Comparison of ENCODE assay signal across 8 mouse cellular contexts in genomic region chr4:59340714-59341113, GRCm38 (mm10).
DNase-seq lines count a peak whose midpoint lies in the region; ATAC-seq and TF ChIP-seq lines count a peak whose summit lies in the region.

No protein-coding gene starts in this region.

- H3K9ac ChIP-seq in hindbrain, postnatal 0 days (replicated peaks; ENCODE audit: low read length): no peak overlapping the region

- peak; percentile 90 for DNase-seq in T-cell, adult 2 months (ENCODE audit: low spot score)
- DNase-seq in cerebellum, postnatal 25 days: peak; percentile 84 to 91
- peak; percentile 88 for DNase-seq in gastrocnemius, adult 18-20 months (ENCODE audit: low spot score)
- peak; percentile 92 for DNase-seq in hindbrain, postnatal 0 days (ENCODE audit: low spot score)
- DNase-seq in left cerebral cortex, adult 18-20 months (ENCODE audit: low spot score in 2 of 2): peak; percentile 84 to 93
- DNase-seq in right cerebral cortex, postnatal 10 days (ENCODE audit: low spot score in 2 of 2): peak; percentile 80 to 90
- DNase-seq in urinary bladder, postnatal 14 days (ENCODE audit: low spot score): peak; percentile 92

- H3K27ac ChIP-seq in hindbrain, postnatal 0 days: no peak overlapping the region

- H3K4me3 ChIP-seq in hindbrain, postnatal 0 days (ENCODE audit: low read length): no peak overlapping the region

- H3K4me2 ChIP-seq in hindbrain, postnatal 0 days (ENCODE audit: low read depth, low read length): no peak overlapping the region

- H3K9me3 ChIP-seq in hindbrain, postnatal 0 days (ENCODE audit: low read length): no peaks in the 10 kb centered on the region

- no peaks in the 10 kb centered on the region for H3K4me1 ChIP-seq in hindbrain, postnatal 0 days (ENCODE audit: insufficient read depth, low read length)

- no peaks in the 10 kb centered on the region for H3K36me3 ChIP-seq in hindbrain, postnatal 0 days (ENCODE audit: insufficient read depth, low read length)

- WGBS in hindbrain, postnatal 0 days: under 1% methylated on average over 3 of the region's 3 CpGs

- peak; percentile 95 for TF ChIP-seq CTCF in hindbrain, postnatal 0 days (IDR thresholded peaks at IDR 0.05; ENCODE audit: low read depth)

- no peaks in the 10 kb centered on the region for H3K27me3 ChIP-seq in hindbrain, postnatal 0 days (ENCODE audit: insufficient read depth, low read length)

- peak; percentile 90 for ATAC-seq in hindbrain, postnatal 0 days
- peak; percentile 100 for ATAC-seq in megakaryocyte, adult 5-6 weeks (ENCODE audit: poor library complexity, severe bottlenecking)
